Mouse (Mus musculus) heart, adult 2 months (tissue): Measurements from ENCODE around the gene Nsmce4a.

Experiments used
- CTCF ChIP-seq: fragments of 200-600 bp; IDR thresholded peaks from 2 replicates; pipeline ENCODE4 v1.8.1; 2022; ENCODE audit warnings: antibody characterized with exemption, mild to moderate bottlenecking, moderate library complexity
- EP300 ChIP-seq: fragments of 200-500 bp; IDR thresholded peaks from 2 replicates; pipeline ENCODE4 v1.6.1; 2011; ENCODE audit warnings: low read depth, low read length, control low read depth; ENCODE audit not compliant: insufficient read depth
- POLR2A ChIP-seq: fragments of 200-500 bp; IDR thresholded peaks from 2 replicates; pipeline ENCODE4 v1.6.1; 2011; ENCODE audit warnings: mild to moderate bottlenecking, low read depth, low read length, control low read depth; ENCODE audit not compliant: insufficient read depth

GRCm38 (mm10) chr7:130572821-130573220, at the start of gene Nsmce4a:
- no peak for TF ChIP-seq CTCF
- no peak for TF ChIP-seq POLR2A
- no peak for TF ChIP-seq EP300
